Mouse (Mus musculus): ENCODE data around the gene Irf3. TPM values are rescaled to one million over a fixed set of nuclear protein-coding genes. Genes with fewer than 3 reads are reported as not detected.

Gene Irf3
- total RNA-seq, 2 experiments from 2014 or later: 18.3 to 20.3 TPM

GRCm38 (mm10) chr7:44971142-44971541 is 26.3 kb upstream of the Irf3 start:
- no peak for DNase-seq
- intact Hi-C loops (cut with DNase I): no loop called here

GRCm38 (mm10) chr7:44973415-44974130 is 23.9 kb upstream of the Irf3 start:
- intact Hi-C loops (cut with DNase I): no loop called here
- DNase-seq: no peak

DNA sequence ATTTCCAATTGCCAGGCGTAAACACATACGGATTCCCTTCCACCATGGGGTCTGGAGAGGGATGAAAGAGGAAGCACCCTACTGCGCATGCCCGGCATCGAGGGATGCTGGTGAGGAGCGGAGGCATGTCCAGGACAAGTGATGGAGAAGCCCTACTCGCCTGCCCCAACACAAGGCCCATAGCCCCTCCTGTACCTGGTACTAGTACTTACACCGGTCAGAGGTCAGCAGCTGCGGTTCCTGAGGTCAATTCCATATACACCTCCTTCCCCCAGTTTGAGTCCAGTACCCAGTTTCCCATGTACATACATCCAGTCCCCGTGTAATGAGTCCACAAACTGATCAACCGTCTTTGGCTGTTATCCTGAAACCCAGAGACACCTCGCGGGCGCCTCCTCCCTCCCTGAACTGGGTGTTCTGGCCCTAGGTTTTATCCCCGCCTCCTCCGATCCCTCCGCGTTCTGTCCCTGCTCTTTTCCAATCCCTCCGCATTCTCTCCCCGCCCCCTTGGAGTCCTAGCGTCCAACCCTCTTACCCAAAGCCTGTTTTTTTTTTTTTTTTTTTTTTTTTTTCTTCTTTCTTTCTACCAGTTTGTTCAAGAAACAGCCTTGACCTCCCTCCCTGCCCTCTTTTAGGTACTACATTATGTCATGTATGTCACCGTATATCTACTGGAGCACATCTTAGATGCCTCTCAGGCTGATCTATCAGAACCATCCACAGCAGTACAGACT is 22.9 kb upstream of the Irf3 start, which contains the start of gene Cpt1c:
Cpt1c (minus strand) TSS at position 469 of the 734 bp plus-strand sequence.
- intact Hi-C loops (cut with DNase I): no loop called here
- DNase-seq: peak; percentile 68 to 75

DNA sequence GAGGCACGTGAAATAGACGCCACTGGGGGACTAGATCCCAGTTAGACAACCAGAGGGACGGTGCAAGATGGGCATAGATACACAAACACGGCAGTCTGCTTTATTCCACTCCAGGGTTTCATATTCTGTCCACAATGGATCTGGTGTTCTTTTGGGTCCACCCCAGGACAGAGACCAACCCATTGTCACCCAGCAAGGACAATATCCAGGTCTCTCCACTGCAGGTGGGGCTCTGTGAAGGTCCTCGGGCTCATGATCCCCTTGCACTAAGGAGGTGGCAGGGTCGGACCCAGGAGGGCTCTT is 22.4 kb upstream of the Irf3 start:
- intact Hi-C loops (cut with DNase I): no loop called here
- DNase-seq: no peak

DNA sequence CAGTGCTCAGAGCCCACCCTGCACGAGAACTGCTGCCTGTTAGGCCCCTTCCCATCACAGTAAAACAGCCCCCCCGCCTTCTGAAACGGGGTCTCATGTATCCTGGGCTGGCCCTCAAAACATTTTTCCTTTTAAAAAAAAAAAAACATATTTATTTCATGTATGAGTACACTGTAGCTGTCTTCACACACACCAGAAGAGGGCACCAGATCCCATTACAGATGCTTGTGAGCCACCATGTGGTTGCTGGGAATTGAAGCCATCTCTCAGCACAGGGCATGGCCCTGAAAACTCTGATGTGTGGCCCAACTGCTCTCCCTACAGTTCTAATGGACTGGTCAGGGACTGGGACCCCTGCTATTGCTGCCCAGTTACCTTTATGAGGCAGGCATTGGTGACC is 19.1 kb upstream of the Irf3 start:
- intact Hi-C loops (cut with DNase I): no loop called here
- no peak for DNase-seq

DNA sequence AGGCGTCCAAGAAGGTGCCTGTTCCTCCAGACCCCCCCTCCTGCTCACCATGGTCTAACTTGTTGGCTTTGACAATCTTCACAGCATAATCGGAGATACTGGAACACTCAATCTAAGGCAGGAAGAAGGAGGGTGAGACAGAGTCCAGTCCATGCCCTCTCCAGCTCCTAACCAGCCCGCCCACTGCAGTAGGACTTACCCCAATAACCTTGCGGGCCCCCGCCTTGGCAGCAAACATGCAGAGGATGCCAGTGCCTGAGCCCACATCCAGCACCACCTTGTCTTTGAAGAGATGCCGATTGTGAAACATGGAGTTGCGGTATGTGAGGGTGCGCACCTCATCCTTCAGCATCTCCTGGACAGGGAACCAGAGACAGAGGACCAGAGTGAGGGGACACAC is 15.9 kb upstream of the Irf3 start:
- intact Hi-C loops (cut with DNase I): loop anchor here (5.0 kb wide), 2 partner anchors 91 to 156 kb away; partner anchors contain the start of genes Flt3l and Gm45713
- DNase-seq: no peak

DNA sequence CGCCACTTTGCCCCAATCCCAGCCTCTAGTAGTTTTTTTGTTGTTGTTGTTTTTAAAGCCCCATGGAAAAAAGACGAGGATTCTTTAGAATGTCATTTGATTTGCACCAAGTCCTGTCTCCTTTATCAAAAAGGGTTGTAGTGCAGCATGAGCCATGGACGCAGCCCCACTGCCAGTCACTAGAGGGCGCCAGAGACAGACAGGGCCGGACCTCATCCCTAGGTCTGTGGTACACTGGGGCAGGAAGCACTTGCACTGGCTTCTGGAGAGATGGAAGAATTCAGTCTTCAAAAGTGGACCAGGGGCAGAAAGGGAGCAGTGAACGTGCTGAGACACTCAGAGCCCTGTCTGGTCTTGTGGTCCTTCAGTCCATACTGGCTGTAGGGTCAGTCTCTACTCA is 14.4 kb upstream of the Irf3 start:
- intact Hi-C loops (cut with DNase I): loop anchor here (5.0 kb wide), 2 partner anchors 89 to 154 kb away; partner anchors contain the start of genes Flt3l and Gm45713
- peak; percentile 84 to 86 for DNase-seq

DNA sequence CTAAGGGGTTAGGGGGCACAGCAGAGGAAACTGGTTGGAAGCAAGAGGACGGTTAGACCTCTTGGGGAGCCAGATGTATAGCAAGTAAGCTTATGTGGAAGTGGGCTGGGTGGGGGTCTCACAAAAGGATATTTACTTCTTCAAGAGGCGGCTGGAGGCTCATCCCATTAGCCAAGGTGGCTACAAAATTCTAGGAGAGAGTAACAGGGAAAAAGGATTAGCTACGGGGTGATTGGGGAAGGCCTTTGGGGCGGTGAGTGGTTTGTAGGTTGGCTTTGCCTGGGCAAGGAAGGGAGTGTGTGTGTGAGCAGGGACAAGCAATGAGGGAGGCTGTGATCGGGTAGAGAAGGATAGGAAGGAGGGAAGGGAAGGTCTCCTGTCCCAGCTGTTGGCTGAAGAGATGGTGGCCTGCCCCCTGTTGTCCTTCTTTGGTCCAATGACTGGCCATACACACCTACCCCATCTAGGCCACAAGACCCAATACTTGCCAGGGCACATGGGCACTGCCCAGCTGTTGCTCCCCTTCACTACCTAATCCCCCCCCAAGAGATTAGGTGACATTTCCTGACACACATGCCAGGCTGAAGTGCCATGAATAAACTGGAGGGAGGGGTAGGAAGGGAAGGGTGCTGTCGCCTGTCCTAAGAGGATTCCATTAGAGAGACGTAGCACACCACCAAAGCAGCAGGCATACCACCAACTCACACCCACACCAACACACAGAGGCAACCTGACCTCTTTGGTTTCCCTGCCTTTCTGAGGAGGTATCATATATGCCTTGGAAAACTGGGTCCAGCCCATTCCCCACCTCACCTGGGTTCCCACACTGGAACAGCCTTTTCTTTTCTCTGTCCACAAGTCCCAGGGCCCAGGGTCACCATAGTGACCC is 13.3 kb upstream of the Irf3 start:
- intact Hi-C loops (cut with DNase I): loop anchor here (5.0 kb wide), 2 partner anchors 88 to 153 kb away; partner anchors contain the start of genes Flt3l and Gm45713
- DNase-seq: no peak

DNA sequence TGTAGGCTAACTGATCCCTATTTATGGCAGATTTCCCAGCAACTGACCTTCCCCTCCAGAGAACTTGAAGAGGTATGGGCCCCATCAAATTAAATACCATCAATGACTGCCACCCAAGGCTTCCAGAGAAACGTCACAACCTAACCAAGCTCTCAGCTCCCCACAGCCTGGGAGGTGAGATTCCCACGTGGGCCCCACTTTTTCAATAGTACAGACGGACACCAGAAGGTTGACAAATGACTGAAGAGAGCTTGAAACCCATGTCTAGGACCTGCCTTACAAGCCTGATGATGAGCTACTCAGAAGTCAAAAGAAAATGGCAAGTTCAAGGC is 12.6 kb upstream of the Irf3 start:
- intact Hi-C loops (cut with DNase I): loop anchor here (5.0 kb wide), 2 partner anchors 88 to 153 kb away; partner anchors contain the start of genes Flt3l and Gm45713
- DNase-seq: no peak

DNA sequence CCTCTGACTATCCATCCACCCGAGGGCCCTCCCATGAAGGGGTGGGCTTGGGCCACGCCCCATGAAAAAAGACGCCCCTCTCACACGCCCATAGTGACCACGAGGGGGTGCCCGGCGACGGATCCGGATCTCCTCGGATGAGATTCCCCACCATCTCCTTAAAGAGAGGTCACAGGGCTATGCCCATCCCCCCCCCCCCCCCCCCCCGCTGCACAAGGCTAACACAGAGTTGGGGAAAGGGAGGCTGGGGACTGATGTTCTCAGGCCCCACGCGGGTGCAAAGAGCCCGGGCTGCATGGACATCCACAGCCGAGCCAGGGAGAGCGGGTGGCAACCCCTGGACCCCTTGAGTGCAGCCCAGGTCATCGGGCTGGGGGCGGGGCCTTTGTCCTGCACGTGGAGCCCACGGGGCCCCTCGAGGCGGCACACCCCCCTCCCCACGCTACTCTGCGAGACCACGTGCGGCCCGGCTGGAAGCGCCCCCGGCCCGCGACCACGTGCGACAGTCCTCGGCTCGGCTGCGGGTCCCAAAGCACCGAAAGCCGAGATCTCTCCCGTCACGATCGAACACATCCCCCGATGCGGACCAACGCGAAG is 11.8 kb upstream of the Irf3 start:
- DNase-seq: peak in 1 of 2 experiments; percentile 72
- intact Hi-C loops (cut with DNase I): no loop called here

DNA sequence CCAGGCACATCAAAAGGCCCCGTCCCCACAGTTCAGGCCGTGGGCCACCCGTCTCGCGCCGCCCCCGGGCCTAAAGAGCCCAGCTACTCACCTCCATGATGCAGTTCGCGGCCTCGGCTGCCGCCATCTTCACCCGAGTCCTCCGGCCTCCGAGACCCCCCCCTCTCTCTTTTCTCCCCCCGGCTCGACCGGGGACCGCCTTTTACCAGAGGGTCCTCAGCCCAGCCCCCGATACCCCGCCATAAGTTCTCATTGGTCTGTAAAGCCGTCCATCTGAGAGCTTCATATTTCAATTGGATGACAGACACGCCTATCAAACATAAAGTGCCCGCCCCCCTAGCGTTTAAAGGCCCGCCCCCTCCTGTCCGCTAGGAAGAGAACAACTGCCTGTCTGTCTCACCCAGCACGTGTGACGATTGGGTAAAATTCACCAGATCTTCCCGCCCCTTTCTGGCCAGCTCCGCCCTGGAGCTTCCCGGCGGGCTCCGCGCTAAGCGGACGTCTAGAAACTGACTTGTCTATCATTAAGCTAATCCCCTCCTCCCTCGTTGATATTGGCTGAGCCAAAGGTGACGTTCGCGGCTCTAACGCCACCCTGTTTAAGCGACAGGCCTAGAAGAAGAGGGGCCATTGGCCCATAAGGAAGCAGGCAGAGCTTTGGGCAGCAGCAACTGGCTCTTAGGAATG is 11.1 kb upstream of the Irf3 start, which contains the start of gene Prmt1:
Prmt1 (minus strand) TSS at position 377 of the 687 bp plus-strand sequence.
- intact Hi-C loops (cut with DNase I): no loop called here

GRCm38 (mm10) chr7:44986879-44987718 is 10.3 kb upstream of the Irf3 start:
- no peak for DNase-seq
- intact Hi-C loops (cut with DNase I): no loop called here

More for the DNA sequence above, 11.1 kb upstream of the Irf3 start, which contains the start of gene Prmt1:
- DNase-seq: peak; percentile 95 to 96

- intact Hi-C loops (cut with DNase I): no loop called here
- no peak for DNase-seq
Measured at GRCm38 (mm10) chr7:44996672-44997071, 776 bp upstream of the Irf3 start.

DNA sequence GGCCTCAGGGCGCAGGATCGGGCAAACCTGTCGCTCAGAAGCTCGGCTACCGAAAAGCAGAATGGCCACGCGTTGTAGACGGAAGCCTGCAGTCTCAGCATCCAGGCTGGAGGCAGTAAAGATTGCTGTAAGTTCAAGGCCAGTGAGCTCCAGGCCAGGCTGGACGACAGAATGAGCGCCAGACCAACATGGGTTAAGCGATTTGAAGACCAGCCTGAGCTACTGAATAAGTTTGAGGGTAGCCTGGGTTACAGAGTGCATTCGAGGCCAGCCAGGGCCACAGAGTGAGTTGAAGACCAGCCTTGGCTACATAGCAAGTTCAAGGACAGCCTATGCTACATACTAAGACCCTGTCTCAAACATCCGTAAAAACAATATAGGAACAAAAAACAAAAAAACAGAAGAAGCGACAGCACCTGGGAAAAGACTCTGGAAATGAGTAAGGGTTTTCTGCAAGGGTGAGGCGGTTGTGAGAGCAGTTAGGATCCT is 536 bp downstream of the Irf3 start:
- intact Hi-C loops (cut with DNase I): no loop called here
- no peak for DNase-seq

DNA sequence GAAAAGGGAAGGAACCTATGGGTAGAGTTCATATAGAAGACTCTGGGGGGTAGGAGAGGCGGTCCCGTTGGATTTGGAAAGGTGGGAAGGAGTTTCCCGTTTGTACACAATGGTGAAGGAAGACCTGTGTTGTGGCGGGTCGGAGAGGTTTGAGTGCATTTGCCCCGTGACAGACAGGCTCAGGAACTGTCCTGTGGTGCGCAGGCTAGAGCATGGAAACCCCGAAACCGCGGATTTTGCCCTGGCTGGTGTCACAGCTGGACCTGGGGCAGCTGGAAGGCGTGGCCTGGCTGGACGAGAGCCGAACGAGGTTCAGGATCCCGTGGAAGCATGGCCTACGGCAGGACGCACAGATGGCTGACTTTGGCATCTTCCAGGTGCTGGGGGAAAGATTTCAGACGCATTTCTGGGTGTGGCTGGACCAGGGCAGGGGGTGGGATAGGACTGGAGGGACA is 1.1 kb downstream of the Irf3 start, which contains the start of gene Bcl2l12:
Bcl2l12 (minus strand) TSS at position 212 of the 455 bp plus-strand sequence.
- peak; percentile 48 to 51 for DNase-seq
- intact Hi-C loops (cut with DNase I): no loop called here

- intact Hi-C loops (cut with DNase I): loop anchor here (1.0 kb wide), 1 partner anchor 15 kb away; no protein-coding TSS in a partner anchor
Measured at GRCm38 (mm10) chr7:44999753-45000152, 2.3 kb downstream of the Irf3 start.

GRCm38 (mm10) chr7:45000539-45001114 is 3.2 kb downstream of the Irf3 start:
- DNase-seq: no peak
- intact Hi-C loops (cut with DNase I): loop anchor here (1.0 kb wide), 1 partner anchor 14 kb away; no protein-coding TSS in a partner anchor

More at GRCm38 (mm10) chr7:44999753-45000152, 2.3 kb downstream of the Irf3 start:
- DNase-seq: no peak

DNA sequence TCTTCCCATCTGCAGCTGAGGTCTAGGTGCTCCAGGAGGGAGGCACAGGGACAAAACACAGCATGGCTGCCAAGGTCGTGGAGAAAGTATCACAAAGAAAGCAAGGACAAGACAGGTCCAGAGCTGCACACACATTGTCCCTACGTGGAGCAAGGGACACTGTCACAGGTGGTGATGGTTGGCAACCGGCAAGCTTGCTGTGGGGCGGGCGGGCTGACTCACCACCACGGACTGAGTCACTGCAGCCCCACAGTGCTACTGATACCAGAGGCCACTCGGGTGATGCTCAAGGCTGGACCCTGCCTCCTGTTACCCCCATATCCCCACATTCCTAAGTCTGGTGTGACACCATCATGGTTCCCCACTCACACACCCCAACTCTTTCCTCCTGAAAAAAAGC is 5.0 kb downstream of the Irf3 start:
- intact Hi-C loops (cut with DNase I): no loop called here
- no peak for DNase-seq

Measured in gastrocnemius, postnatal 36 days (tissue).